Mouse (Mus musculus): ENCODE measurements around the gene Gm128.

DNA sequence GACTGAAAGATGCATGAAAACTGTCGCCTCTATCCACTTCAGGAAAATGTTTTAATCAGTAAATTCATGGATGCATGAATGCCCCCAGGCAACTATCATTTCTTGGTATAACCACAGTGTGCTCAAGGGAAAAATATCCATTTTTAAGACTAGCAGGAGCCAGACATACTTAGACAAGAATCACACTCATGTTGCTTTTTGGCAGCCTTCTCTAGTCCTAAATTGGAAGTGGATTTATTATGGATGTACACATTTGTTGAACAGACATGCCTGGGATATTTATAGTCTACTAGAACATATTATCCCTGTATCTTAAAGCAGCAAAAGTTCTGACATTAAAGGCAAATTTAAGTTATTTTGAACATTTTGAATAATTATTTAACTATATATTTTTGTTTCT is 23.3 kb upstream of the Gm128 start:
- TF ChIP-seq ZKSCAN1 (IDR thresholded peaks at IDR 0.05; ENCODE audit: low read depth, low read length) (no peak), ZC3H11A (IDR thresholded peaks at IDR 0.05; ENCODE audit: low read depth, low read length) (no peak), MAFK (IDR thresholded peaks at IDR 0.05; ENCODE audit: borderline replicate concordance, low read depth, low read length) (no peak), CTCF (IDR thresholded peaks at IDR 0.05 in 2 of 3, conservative IDR thresholded peaks at IDR 0.05 in 1 of 3; ENCODE audit: control insufficient read depth in 1 of 3, insufficient read depth in 1 of 3, low read depth in 2 of 3, low read length in 3 of 3, poor library complexity in 1 of 3, severe bottlenecking in 1 of 3) (no peak), POLR2A (IDR thresholded peaks at IDR 0.05; ENCODE audit: control insufficient read depth in 1 of 2, insufficient read depth in 1 of 2, low read depth in 1 of 2, low read length in 2 of 2, poor library complexity in 1 of 2) (no peak), MXI1 (IDR thresholded peaks at IDR 0.05; ENCODE audit: low read depth, low read length) (no peak), MYC (IDR thresholded peaks at IDR 0.05; ENCODE audit: low read depth, low read length) (no peak), GATA1 (IDR thresholded peaks at IDR 0.05; ENCODE audit: low read depth, low read length) (no peak), EP300 (IDR thresholded peaks at IDR 0.05; ENCODE audit: low read depth in 1 of 2, low read length in 2 of 2) (no peak), UBTF (IDR thresholded peaks at IDR 0.05; ENCODE audit: borderline replicate concordance, insufficient read depth, low read depth, low read length) (no peak), RCOR1 (IDR thresholded peaks at IDR 0.05; ENCODE audit: low read depth, low read length) (no peak), ELF1 (IDR thresholded peaks at IDR 0.05; ENCODE audit: low read depth, low read length) (no peak)
